Mouse (Mus musculus): ENCODE measurements around the gene Lgr6.

GRCm38 (mm10) chr1:135011912-135012311 is 93.2 kb downstream of the Lgr6 start:
- TF ChIP-seq POLR2A (IDR thresholded peaks at IDR 0.05; ENCODE audit: borderline replicate concordance, low read depth, low read length) (no peak), CTCF (IDR thresholded peaks at IDR 0.05; ENCODE audit: low read depth, low read length) (no peak)

All from bone marrow macrophage, adult 2 months (primary cell).